Mouse (Mus musculus) neural tube, embryonic 14.5 days (tissue): ENCODE measurements at regions not wholly inside any gene's neighbourhood (a gene's known extent, or its start where the extent isn't known, plus 50 kb on each side); places are given as distances from the start of the nearest gene placed in this dataset.

Source experiments
- ATAC-seq: fragments of 200-750 bp; cut with Nextera tagmentation; 2 replicates; pipeline ENCODE4 v1.8.0; 2017; ENCODE audit warnings: low read depth, mild to moderate bottlenecking, moderate TSS enrichment, moderate library complexity
- H3K27ac ChIP-seq: fragments of 300-500 bp; sonication (generic); 2 replicates; pipeline ENCODE4 v1.5.1; 2014; ENCODE audit warnings: low read depth, mild to moderate bottlenecking, control low read depth, low read length, moderate library complexity, mixed read lengths
- H3K27me3 ChIP-seq: fragments of 300-500 bp; sonication (generic); 2 replicates; pipeline ENCODE4 v1.6.1; 2014; ENCODE audit warnings: low read length; ENCODE audit not compliant: control insufficient read depth, insufficient read depth
- H3K36me3 ChIP-seq: fragments of 300-500 bp; sonication (generic); 2 replicates; pipeline ENCODE4 v1.6.1; 2014; ENCODE audit warnings: low read length, mixed read lengths; ENCODE audit not compliant: control insufficient read depth, insufficient read depth
- H3K4me1 ChIP-seq: fragments of 300-500 bp; sonication (generic); 2 replicates; pipeline ENCODE4 v1.6.1; 2014; ENCODE audit warnings: low read length; ENCODE audit not compliant: control insufficient read depth, insufficient read depth
- H3K4me2 ChIP-seq: fragments of 300-500 bp; sonication (generic); 2 replicates; pipeline ENCODE4 v1.6.1; 2014; ENCODE audit warnings: mild to moderate bottlenecking, low read depth, low read length, control low read depth
- H3K4me3 ChIP-seq: fragments of 300-500 bp; sonication (generic); 2 replicates; pipeline ENCODE4 v1.5.1; 2014; ENCODE audit warnings: low read depth, low read length, control low read depth, mixed read lengths
- H3K9ac ChIP-seq: fragments of 300-500 bp; sonication (generic); replicated peaks from 2 replicates; pipeline ENCODE4 v1.6.1; 2014; ENCODE audit warnings: low read depth, mild to moderate bottlenecking, control low read depth, low read length, mixed read lengths
- H3K9me3 ChIP-seq: fragments of 300-500 bp; sonication (generic); 2 replicates; pipeline ENCODE4 v1.6.1; 2016; ENCODE audit warnings: low read length; ENCODE audit not compliant: control insufficient read depth
- WGBS: fragments of 180-500 bp; shearing (Covaris S2); extraction: QIAGEN DNeasy Blood & Tissue Kit; methylation state at CpG from one replicate; pipeline ENCODE4 v1.1.7; 2014; 5-methylcytosine and 5-hydroxymethylcytosine counted together

DNA sequence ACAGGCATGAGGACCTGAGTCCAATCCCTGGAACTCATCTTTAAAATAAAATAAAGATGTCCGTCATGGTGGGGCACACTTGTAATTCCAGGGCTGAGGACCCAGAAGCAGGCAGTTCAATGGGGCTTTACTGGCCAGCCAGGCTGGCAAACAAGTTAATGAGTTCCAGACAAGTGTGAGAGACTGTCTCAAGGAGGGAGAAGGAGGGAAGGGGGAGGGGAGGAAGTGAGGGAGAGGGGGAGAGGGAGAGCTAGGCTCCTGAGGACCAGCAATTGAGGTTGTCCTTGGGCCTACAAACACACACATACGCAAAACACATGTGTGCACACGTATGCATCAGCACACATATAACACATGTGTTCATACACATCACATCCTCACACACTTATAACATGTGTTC, 149.2 kb downstream of the Tmem132e start:
- ATAC-seq: no peak
- Histone ChIP-seq H3K27me3 (no peaks in the 10 kb centered on the region), H3K9me3 (no peaks in the 10 kb centered on the region), H3K9ac (no peak overlapping the region), H3K27ac (no peak overlapping the region), H3K4me1 (no peaks in the 10 kb centered on the region), H3K4me3 (no peak overlapping the region), H3K4me2 (no peak overlapping the region), H3K36me3 (no peaks in the 10 kb centered on the region)
- 87% methylated on average over 3 of the region's 3 CpGs for WGBS

DNA sequence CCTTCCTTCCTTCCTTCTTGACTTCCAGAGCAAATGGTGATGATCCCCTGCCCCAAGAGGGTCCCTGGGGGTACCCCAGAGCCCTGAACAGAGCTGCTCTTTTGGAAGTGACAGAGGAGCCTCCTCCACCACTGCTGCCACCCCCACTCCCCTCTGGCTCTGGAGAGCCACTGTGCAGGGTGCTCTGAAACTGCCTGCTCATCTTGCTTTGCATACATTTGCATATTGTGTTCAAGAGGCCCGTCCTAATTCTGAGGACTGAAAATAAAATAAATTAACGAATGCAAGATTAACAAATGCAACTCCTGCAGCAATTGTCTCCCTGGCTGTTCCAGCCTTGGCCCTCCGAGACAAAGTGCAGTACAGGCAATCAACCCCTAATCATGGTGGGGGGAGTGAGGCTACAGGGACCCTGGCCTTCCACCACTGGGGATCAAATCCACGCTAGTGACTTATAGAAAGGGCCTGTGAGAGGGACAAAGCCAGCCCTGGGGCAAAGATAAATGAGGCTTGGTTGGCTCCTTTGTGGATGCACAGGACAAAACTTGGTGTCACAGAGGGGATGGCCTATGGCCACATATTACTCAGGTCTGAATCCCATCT, 134.6 kb downstream of the Tmem132e start:
- WGBS: 14% methylated on average over 4 of the region's 4 CpGs

DNA sequence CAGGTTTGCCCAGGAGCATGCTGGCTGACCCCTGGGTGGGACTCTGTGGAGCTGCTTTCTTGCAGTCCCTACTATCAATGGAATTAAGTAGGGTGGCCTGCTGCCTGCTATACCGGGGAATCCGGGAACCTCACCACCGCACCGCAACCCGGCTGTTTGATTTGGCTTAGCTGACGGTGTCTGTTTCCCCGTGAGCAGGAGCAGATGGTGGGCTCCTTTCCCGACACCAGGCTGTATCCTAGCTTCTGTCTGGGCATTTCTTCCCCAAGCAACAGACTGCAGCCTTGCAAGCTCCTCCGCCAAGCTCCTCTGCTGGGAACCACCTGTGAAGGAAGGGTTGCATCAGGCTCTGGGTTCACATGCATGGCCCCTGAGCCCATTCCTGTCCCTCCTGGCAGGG, 132.7 kb downstream of the Tmem132e start:
- 47% methylated on average over 9 of the region's 9 CpGs for WGBS
- H3K27ac ChIP-seq: no peak overlapping the region
- H3K27me3 ChIP-seq: no peaks in the 10 kb centered on the region

More for the DNA sequence above, 134.6 kb downstream of the Tmem132e start:
- H3K9ac ChIP-seq: no peak overlapping the region
- ATAC-seq: no peak
- H3K4me1 ChIP-seq: peaks cover 5% of the 10 kb centered on the region; the same call in 1 of the 2 replicates
- H3K27me3 ChIP-seq: no peaks in the 10 kb centered on the region
- H3K4me2 ChIP-seq: no peak overlapping the region
- no peaks in the 10 kb centered on the region for H3K9me3 ChIP-seq
- H3K4me3 ChIP-seq: no peak overlapping the region
- no peak overlapping the region for H3K27ac ChIP-seq
- no peaks in the 10 kb centered on the region for H3K36me3 ChIP-seq

DNA sequence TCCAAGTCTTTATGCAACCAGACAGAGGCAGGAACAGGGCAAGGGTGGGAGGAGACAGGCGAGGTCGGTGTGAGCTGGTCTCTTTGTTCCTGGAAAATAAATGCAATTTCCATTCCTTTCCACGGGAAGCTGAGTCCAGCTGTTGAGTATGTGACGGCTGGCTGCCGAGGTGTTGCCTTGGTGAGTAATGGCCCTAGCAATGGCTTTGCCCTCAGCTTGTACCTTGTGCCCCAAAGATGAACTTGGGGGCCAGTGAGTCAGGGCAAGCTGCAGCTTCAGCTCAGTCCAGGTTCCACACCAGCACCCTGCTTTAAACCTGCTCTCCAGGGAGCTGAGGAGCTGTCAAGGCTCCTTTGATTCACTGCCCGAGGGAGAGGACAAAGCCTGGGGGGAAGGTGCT, 130.0 kb downstream of the Tmem132e start:
- no peaks in the 10 kb centered on the region for H3K27me3 ChIP-seq
- 13% methylated on average over 6 of the region's 6 CpGs for WGBS
- no peak overlapping the region for H3K4me2 ChIP-seq
- H3K27ac ChIP-seq: no peak overlapping the region
- no peak for ATAC-seq
- H3K4me1 ChIP-seq: peaks cover 5% of the 10 kb centered on the region; the same call in 1 of the 2 replicates
- no peaks in the 10 kb centered on the region for H3K9me3 ChIP-seq
- H3K36me3 ChIP-seq: no peaks in the 10 kb centered on the region
- no peak overlapping the region for H3K9ac ChIP-seq
- H3K4me3 ChIP-seq: no peak overlapping the region

More for the DNA sequence above, 132.7 kb downstream of the Tmem132e start:
- H3K9me3 ChIP-seq: no peaks in the 10 kb centered on the region
- H3K36me3 ChIP-seq: no peaks in the 10 kb centered on the region
- H3K4me1 ChIP-seq: peaks cover 5% of the 10 kb centered on the region; the same call in 1 of the 2 replicates
- ATAC-seq: no peak
- H3K4me3 ChIP-seq: no peak overlapping the region
- no peak overlapping the region for H3K4me2 ChIP-seq
- H3K9ac ChIP-seq: no peak overlapping the region

DNA sequence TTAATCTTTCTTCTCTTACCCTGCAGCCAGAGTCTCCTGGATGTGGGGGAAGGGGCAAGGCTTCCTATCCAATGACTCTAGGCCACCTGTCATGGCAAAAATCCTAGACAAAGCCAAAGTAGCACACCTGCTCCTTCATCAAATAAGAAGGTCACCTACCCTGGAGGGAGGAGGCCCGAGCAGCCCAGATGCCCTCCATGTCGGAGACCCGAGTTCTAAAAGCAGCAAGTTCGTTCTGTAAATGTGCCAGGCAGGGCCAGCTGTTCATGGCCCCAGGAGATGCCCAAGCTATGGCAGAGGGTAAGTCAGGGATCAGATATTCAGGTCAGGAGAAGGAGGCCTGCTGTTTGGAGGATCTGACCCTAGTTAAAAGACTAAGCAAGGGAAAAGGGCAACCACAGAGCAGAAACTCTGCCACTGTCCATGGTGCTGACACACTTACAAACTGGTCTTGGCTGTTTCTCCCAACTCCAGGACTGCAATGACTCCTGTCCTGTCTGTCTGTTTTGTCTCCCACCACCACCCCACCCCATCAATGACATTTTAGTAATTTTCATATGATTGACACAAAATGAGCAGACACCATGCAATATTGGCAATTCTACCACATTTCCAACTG, 125.9 kb downstream of the Tmem132e start:
- no peak overlapping the region for H3K4me3 ChIP-seq
- no peaks in the 10 kb centered on the region for H3K36me3 ChIP-seq
- H3K4me1 ChIP-seq: no peaks in the 10 kb centered on the region
- H3K9me3 ChIP-seq: no peaks in the 10 kb centered on the region
- ATAC-seq: no peak
- 86% methylated on average over 4 of the region's 4 CpGs for WGBS
- no peaks in the 10 kb centered on the region for H3K27me3 ChIP-seq
- H3K4me2 ChIP-seq: no peak overlapping the region
- H3K27ac ChIP-seq: no peak overlapping the region
- H3K9ac ChIP-seq: no peak overlapping the region

DNA sequence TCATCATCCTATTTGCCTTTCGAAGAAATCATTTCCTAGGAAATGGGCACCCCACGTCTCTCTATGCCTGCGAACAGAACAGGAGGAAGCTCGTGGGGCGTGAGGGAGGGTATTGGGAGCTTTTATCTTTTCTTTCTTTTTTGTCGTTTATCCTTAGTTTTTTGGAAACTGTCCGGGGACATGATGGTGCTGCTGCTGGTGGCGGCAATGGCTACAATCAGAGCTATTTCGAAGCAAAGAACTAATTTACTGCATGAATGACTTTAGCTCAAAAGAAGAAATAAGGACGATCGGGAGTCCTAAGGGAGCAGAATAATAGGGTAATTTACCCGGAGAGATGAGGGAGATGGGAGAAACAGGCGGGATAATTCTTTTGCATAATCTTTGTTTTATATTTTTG, 119.9 kb downstream of the Tmem132e start:
- Histone ChIP-seq H3K36me3 (no peaks in the 10 kb centered on the region), H3K9me3 (no peaks in the 10 kb centered on the region), H3K4me1 (peaks cover 6% of the 10 kb centered on the region; the same call in 1 of the 2 replicates), H3K4me3 (no peak overlapping the region), H3K27me3 (no peaks in the 10 kb centered on the region), H3K27ac (no peak overlapping the region), H3K9ac (no peak overlapping the region), H3K4me2 (peak overlapping the region; percentile 31; the same call in 1 of the 2 replicates)
- WGBS: 11% methylated on average over 13 of the region's 13 CpGs
- ATAC-seq: no peak
